Mouse (Mus musculus) midbrain, embryonic 11.5 days (tissue): Measurements from ENCODE around the gene Pola2. TPM values are rescaled to one million over a fixed set of nuclear protein-coding genes. Genes with fewer than 3 reads are reported as not detected.

Experiments
- ATAC-seq: fragments of 200-750 bp; cut with Nextera tagmentation; 2 replicates; pipeline ENCODE4 v1.8.0; 2017; ENCODE audit warnings: moderate TSS enrichment, moderate library complexity; ENCODE audit not compliant: low FRiP score
- DNase-seq: peaks from one replicate; pipeline ENCODE4 v3.0.0; 2015; ENCODE audit warnings: low spot score; ENCODE audit errors: missing footprints
- H3K27ac ChIP-seq: fragments of 300-500 bp; sonication (generic); 2 replicates; pipeline ENCODE4 v1.5.1; 2014; ENCODE audit warnings: low read depth, low read length
- H3K27me3 ChIP-seq: fragments of 300-500 bp; sonication (generic); 2 replicates; pipeline ENCODE4 v1.6.1; 2014; ENCODE audit warnings: mild to moderate bottlenecking, low read length, moderate library complexity, mixed read lengths; ENCODE audit not compliant: control insufficient read depth, insufficient read depth
- H3K36me3 ChIP-seq: fragments of 300-500 bp; sonication (generic); 2 replicates; pipeline ENCODE4 v1.6.1; 2014; ENCODE audit warnings: mild to moderate bottlenecking, low read length, moderate library complexity, mixed read lengths; ENCODE audit not compliant: control insufficient read depth, insufficient read depth
- H3K4me1 ChIP-seq: fragments of 300-500 bp; sonication (generic); 2 replicates; pipeline ENCODE4 v1.6.1; 2014; ENCODE audit warnings: low read length; ENCODE audit not compliant: control insufficient read depth, insufficient read depth
- H3K4me2 ChIP-seq: fragments of 300-500 bp; sonication (generic); 2 replicates; pipeline ENCODE4 v1.6.1; 2014; ENCODE audit warnings: mild to moderate bottlenecking, moderate library complexity
- H3K4me3 ChIP-seq: fragments of 300-500 bp; sonication (generic); 2 replicates; pipeline ENCODE4 v1.5.1; 2014; ENCODE audit warnings: low read depth, low read length
- H3K9ac ChIP-seq: fragments of 300-500 bp; sonication (generic); 2 replicates; pipeline ENCODE4 v1.6.1; 2014; ENCODE audit warnings: low read length
- H3K9me3 ChIP-seq: fragments of 300-500 bp; sonication (generic); 2 replicates; pipeline ENCODE4 v1.6.1; 2016; ENCODE audit warnings: low read length; ENCODE audit not compliant: control insufficient read depth
- WGBS: fragments of 180-500 bp; shearing (Covaris S2); extraction: QIAGEN DNeasy Blood & Tissue Kit; methylation state at CpG from one replicate; pipeline ENCODE4 v1.1.7; 2014; 5-methylcytosine and 5-hydroxymethylcytosine counted together
- polyA plus RNA-seq: library from polyadenylated mRNA; unstranded; fragments of >200 nt; fragmentation: Nextera tagmentation; extraction: Ambion mirVana; gene quantifications from 2 replicates; pipeline ENCODE4 v1.2.1, GENCODE M21; 2014

Pola2 gene
- polyA plus RNA-seq, 1 experiment from 2014 or later, result 82.7 TPM

DNA sequence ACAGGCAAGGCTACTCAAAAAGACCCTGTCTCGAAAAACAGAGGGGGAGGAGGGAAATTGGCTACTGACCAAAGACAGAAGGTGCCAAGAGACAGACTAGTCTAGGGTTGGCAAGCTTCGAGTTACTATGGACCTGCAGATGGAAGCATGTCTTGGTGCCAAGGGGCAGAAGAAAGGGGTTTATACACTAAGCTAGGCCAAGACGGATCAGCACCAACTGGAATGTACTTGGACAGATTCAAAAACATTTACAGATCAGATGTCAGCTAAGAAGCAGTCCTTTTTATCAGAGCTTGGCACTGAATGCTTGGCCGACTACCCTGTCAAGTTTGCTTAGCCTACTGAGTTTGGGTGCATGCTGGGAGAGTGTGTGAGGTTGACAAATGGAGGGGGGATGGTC, 11.7 kb upstream of the Pola2 start:
- no peak for DNase-seq

DNA sequence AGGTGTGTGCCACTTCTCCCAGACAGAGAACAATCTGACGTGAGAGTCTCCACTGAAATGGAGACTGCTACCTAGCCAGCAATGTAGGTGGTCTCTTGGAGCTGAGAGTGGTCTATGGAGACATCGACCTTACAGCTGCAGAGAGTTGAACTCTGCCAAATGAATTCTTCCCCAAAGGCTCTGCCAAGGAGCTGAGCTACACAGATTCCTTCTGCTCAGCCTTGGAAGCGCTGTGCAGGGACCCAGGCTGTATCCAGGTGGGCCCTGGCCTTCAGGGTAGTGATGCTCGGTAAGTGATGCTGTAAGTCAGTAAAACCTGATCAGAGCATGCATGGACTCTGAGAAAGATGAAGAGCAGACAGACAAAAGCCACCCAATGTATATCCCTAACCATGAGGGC, 11.1 kb upstream of the Pola2 start:
- no peak for ATAC-seq
- no peaks in the 10 kb centered on the region for H3K9me3 ChIP-seq
- no peaks in the 10 kb centered on the region for H3K27me3 ChIP-seq
- 77% methylated on average over 4 of the region's 4 CpGs for WGBS
- no peaks in the 10 kb centered on the region for H3K36me3 ChIP-seq
- H3K9ac ChIP-seq, result no peak overlapping the region
- H3K4me2 ChIP-seq, result no peak overlapping the region
- H3K27ac ChIP-seq, result no peak overlapping the region
- no peak overlapping the region for H3K4me3 ChIP-seq
- H3K4me1 ChIP-seq, result no peaks in the 10 kb centered on the region
- no peak for DNase-seq

More for the DNA sequence above, 11.7 kb upstream of the Pola2 start:
- 72% methylated on average over 4 of the region's 4 CpGs for WGBS
- Histone ChIP-seq H3K27me3 (no peaks in the 10 kb centered on the region), H3K4me2 (no peak overlapping the region), H3K4me1 (no peaks in the 10 kb centered on the region), H3K9me3 (no peaks in the 10 kb centered on the region), H3K4me3 (no peak overlapping the region), H3K36me3 (no peaks in the 10 kb centered on the region), H3K27ac (no peak overlapping the region), H3K9ac (no peak overlapping the region)
- ATAC-seq, result no peak

DNA sequence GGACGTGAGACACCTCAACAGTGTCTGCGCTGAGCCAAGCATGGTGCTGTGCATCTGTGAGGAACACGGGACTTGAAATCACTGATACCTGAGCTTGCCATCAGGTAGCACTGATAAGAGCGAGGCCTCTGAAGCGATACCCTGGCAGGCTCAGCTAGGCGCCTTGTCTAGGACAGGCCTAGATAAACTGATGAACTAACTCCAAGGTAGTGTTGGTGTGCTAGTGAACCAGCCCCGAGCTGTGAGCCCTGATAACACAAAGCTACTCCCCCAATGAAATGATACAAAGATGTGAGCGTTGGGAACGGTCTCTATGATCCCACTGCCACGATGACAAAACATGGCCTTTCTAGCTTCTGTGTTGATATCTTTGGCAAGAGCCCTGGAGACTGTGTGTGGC, 3.7 kb upstream of the Pola2 start:
- ATAC-seq (no peak), DNase-seq (peak; percentile 14)
- H3K27me3 ChIP-seq, result no peaks in the 10 kb centered on the region
- no peak overlapping the region for H3K27ac ChIP-seq
- H3K4me1 ChIP-seq, result peaks cover 11% of the 10 kb centered on the region
- 91% methylated on average over 10 of the region's 10 CpGs for WGBS
- H3K36me3 ChIP-seq, result no peaks in the 10 kb centered on the region
- H3K9me3 ChIP-seq, result no peaks in the 10 kb centered on the region
- H3K4me3 ChIP-seq, result no peak overlapping the region
- no peak overlapping the region for H3K4me2 ChIP-seq
- no peak overlapping the region for H3K9ac ChIP-seq

DNA sequence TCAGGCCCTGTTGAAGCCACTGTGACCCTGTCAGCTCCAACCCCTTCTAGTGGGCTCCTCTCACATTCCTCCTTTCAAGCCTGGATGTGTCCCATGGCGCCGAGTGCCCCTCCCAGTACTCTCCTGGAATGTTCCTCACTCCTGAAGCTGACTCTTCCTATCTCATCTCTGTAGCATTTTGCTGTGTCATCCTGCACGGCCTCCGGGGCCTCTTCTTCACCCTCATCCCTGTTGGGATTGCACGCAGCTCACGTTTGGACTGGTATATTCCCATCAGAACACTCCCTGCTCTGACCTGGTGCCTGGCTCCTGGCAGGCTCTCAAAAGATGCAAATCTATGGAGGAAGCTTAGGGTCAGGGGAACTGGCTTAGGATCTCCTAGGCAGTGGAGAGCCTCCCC, 2.8 kb upstream of the Pola2 start:
- no peaks in the 10 kb centered on the region for H3K9me3 ChIP-seq
- peaks cover 15% of the 10 kb centered on the region for H3K4me1 ChIP-seq
- no peaks in the 10 kb centered on the region for H3K27me3 ChIP-seq
- peak overlapping the region; percentile 24; the same call in 1 of the 2 replicates for H3K9ac ChIP-seq
- H3K27ac ChIP-seq, result no peak overlapping the region
- DNase-seq (peak; percentile 33), ATAC-seq (no peak)
- H3K4me3 ChIP-seq, result no peak overlapping the region
- H3K4me2 ChIP-seq, result no peak overlapping the region
- H3K36me3 ChIP-seq, result no peaks in the 10 kb centered on the region
- WGBS, result 70% methylated on average over 6 of the region's 6 CpGs

DNA sequence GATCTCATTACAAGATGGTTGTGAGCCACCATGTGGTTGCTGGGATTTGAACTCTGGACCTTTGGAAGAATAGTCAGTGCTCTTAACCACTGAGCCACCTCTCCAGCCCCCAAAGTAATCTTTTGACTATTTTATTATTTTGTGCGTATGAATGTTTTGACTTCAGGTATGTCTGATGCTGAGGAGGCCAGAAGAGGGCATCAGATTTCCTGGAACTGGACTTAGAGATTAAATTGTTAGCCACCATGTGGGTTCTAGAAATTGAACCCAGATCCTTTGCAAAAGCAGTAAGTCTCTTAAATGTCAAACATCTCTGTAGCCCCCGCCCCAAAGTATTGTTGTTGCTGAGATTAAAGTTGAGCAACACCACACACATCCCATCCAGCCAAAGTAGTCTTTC, 1.9 kb upstream of the Pola2 start:
- H3K4me2 ChIP-seq, result no peak overlapping the region
- 85% methylated on average over 2 of the region's 2 CpGs for WGBS
- no peaks in the 10 kb centered on the region for H3K9me3 ChIP-seq
- H3K27me3 ChIP-seq, result no peaks in the 10 kb centered on the region
- H3K4me1 ChIP-seq, result peaks cover 15% of the 10 kb centered on the region
- no peak overlapping the region for H3K27ac ChIP-seq
- DNase-seq (no peak), ATAC-seq (no peak)
- H3K36me3 ChIP-seq, result no peaks in the 10 kb centered on the region
- no peak overlapping the region for H3K4me3 ChIP-seq
- no peak overlapping the region for H3K9ac ChIP-seq

DNA sequence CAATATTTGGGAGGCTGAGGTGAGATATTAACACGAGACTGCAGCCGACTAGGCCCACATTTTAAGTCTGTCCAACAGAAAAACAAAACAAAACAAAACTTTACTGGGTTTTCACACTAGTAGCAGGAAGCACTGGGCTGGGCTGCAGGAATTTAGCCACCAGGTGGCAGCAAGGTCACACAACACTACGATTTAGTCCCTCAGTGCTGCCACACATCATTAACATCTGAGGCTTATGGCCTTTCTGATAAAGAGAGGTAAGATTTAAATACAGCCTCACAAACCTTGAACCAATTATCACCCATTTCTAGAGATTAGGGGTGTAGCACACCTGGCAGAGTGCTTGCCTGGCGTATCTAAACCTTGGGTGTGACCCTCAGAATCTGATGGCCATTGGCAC, 1.3 kb upstream of the Pola2 start:
- H3K4me3 ChIP-seq, result no peak overlapping the region

DNA sequence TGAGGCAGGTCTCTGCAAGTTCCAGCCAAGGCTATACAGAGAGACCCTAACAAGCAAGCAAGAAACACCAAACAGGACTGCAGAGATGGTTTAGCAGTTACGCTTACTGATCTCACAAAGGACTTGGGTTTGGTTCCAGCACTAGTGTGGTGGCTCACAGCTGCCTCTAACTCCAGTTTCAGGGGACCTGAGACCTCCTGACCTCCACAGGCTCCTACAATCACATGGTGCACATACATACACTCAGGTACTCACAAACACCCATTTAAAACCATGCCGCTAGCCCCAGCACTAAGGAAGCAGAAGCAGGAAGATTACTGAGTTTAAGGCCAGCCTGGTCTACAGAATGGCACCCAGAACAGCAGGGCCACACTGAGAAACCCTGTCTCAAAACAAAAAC, 802 bp upstream of the Pola2 start:
- Histone ChIP-seq H3K9ac (no peak overlapping the region; the same call in 1 of the 2 replicates), H3K4me2 (peak overlapping the region; percentile 83), H3K36me3 (no peaks in the 10 kb centered on the region), H3K27ac (no peak overlapping the region), H3K27me3 (no peaks in the 10 kb centered on the region), H3K9me3 (no peaks in the 10 kb centered on the region), H3K4me3 (peak overlapping the region; percentile 57), H3K4me1 (peaks cover 15% of the 10 kb centered on the region)
- DNase-seq, result no peak
- no peak for ATAC-seq
- WGBS, result 85% methylated on average over 2 of the region's 2 CpGs

More for the DNA sequence above, 1.3 kb upstream of the Pola2 start:
- no peaks in the 10 kb centered on the region for H3K27me3 ChIP-seq
- WGBS, result 10% methylated on average over 4 of the region's 4 CpGs
- H3K9me3 ChIP-seq, result no peaks in the 10 kb centered on the region
- H3K4me2 ChIP-seq, result no peak overlapping the region
- ATAC-seq (no peak), DNase-seq (peak; percentile 98)
- H3K9ac ChIP-seq, result no peak overlapping the region
- H3K27ac ChIP-seq, result no peak overlapping the region
- H3K36me3 ChIP-seq, result no peaks in the 10 kb centered on the region
- H3K4me1 ChIP-seq, result peaks cover 15% of the 10 kb centered on the region

DNA sequence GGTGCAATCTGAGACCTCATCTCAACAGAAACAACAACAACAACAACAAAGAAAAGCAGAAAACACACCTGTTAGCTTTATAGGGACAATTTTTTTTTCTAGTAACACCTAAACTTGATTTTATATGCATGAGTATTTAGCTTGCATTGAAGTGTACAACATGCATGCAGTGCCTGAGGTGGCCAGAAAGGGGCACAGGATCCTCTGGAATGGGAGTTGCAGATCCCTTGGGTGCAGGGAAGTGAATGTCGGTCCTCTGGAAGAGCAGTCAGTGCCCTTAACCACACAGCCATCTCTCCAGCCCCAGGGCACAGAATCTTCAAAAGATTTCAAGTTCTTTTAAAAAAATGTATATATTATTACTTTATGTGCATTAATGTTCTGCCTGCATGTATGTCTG, 1.4 kb downstream of the Pola2 start:
- Histone ChIP-seq H3K4me1 (peaks cover 15% of the 10 kb centered on the region), H3K4me2 (peak overlapping the region; percentile 83), H3K27ac (no peak overlapping the region), H3K9me3 (no peaks in the 10 kb centered on the region), H3K4me3 (peak overlapping the region; percentile 57), H3K36me3 (no peaks in the 10 kb centered on the region), H3K27me3 (no peaks in the 10 kb centered on the region), H3K9ac (peak overlapping the region; percentile 68)
- DNase-seq (peak; percentile 86), ATAC-seq (no peak)
- 36% methylated on average over 1 of the region's 1 CpGs for WGBS

DNA sequence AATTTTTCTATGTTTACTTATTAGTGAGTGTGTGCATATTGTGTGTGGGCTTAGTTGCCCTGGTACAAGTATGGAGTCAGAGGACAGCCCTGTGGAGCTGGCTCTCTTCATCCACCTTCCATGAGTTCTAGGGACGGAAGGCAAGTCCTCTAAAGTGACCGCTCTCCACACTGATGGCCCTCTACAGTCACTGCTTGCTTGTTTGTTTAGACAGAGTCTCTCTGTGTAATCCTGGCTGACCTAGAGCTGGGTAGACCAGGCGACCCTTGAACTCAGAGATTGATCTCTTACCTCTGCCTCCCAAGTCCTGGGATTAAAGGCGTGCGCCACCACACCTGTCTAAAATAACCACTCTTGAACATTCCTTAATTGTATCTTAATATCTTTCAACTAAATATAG, 6.6 kb downstream of the Pola2 start:
- DNase-seq (peak; percentile 26), ATAC-seq (no peak)
- Histone ChIP-seq H3K9ac (no peak overlapping the region), H3K36me3 (0 out of 2 replicates have a peak, but pooled peaks cover 3% of the 10 kb centered on the region), H3K4me2 (no peak overlapping the region), H3K4me3 (no peak overlapping the region), H3K27me3 (no peaks in the 10 kb centered on the region), H3K27ac (no peak overlapping the region), H3K9me3 (no peaks in the 10 kb centered on the region), H3K4me1 (peaks cover under 1% of the 10 kb centered on the region)
- 92% methylated on average over 5 of the region's 5 CpGs for WGBS

DNA sequence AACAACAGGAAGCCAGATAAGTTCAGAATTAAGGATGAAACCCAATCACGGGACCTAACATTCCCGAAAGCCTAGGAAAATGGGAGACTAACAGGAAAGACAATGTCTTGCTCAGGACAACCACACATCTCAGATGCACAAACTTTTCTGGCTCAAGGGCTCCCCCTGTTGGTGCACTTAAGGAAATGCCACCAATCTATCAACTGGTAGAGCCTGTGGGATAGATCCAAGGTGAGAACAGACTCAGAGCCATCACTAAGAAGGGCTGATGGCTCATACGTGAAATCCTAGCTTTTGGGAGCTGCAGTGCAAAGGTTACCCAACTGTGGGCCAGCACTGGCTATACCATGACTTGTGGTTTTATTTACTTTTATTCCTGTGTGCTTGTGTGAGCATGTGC, 7.3 kb downstream of the Pola2 start:
- 0 out of 2 replicates have a peak, but pooled peaks cover 3% of the 10 kb centered on the region for H3K36me3 ChIP-seq
- no peak overlapping the region for H3K27ac ChIP-seq
- ATAC-seq (no peak), DNase-seq (peak; percentile 95)
- H3K9me3 ChIP-seq, result no peaks in the 10 kb centered on the region
- no peaks in the 10 kb centered on the region for H3K27me3 ChIP-seq
- WGBS, result 27% methylated on average over 3 of the region's 3 CpGs
- no peaks in the 10 kb centered on the region for H3K4me1 ChIP-seq
- no peak overlapping the region for H3K4me2 ChIP-seq
- H3K4me3 ChIP-seq, result no peak overlapping the region
- no peak overlapping the region for H3K9ac ChIP-seq
